Mouse (Mus musculus): Measurements from ENCODE around the gene Hoxd12.

- TF ChIP-seq POLR2A (IDR thresholded peaks at IDR 0.05; ENCODE audit: low read depth, low read length) (no peak), CTCF (IDR thresholded peaks at IDR 0.05; ENCODE audit: borderline replicate concordance, insufficient read depth, low read length) (no peak)
Measured at GRCm38 (mm10) chr2:74709465-74710419, 34.9 kb downstream of the Hoxd12 start.
